Mouse (Mus musculus): ENCODE measurements around the gene Stard3nl. TPM values are rescaled to one million over a fixed set of nuclear protein-coding genes. Genes with fewer than 3 reads are reported as not detected.

Gene Stard3nl
- polyA plus RNA-seq, 2 experiments, result 12.0 to 23.7 TPM

- H3K9ac ChIP-seq (replicated peaks), result no peak overlapping the region
- H3K36me3 ChIP-seq (replicated peaks; ENCODE audit: control insufficient read depth, insufficient read depth, low read depth), result no peaks in the 10 kb centered on the region; the same call in 1 of the 2 replicates
- H3K4me3 ChIP-seq (ENCODE audit: insufficient read depth in 1 of 2, low read depth in 2 of 2, low read length in 2 of 2), result no peak overlapping the region
- no peak overlapping the region for H3K4me2 ChIP-seq (ENCODE audit: low read depth)
- H3K27ac ChIP-seq, result no peak overlapping the region
- WGBS (ENCODE audit: insufficient replicate concordance), result 70% methylated on average over 6 of the region's 6 CpGs
- TF ChIP-seq CTCF (IDR thresholded peaks at IDR 0.05; ENCODE audit: low read depth) (peak; percentile 58), EP300 (IDR thresholded peaks at IDR 0.05; ENCODE audit: low read depth) (no peak)
- H3K9me3 ChIP-seq (ENCODE audit: control insufficient read depth, low read length), result no peaks in the 10 kb centered on the region
- H3K4me1 ChIP-seq (replicated peaks; ENCODE audit: control insufficient read depth in 2 of 2, insufficient read depth in 2 of 2, low read length in 1 of 2), result no peaks in the 10 kb centered on the region
- DNase-seq (ENCODE audit: low read depth in 3 of 3, low spot score in 3 of 3), result no peak
- no peaks in the 10 kb centered on the region for H3K27me3 ChIP-seq (ENCODE audit: control insufficient read depth, insufficient read depth, low read length)
- ATAC-seq (ENCODE audit: insufficient read depth), result no peak
Measured at GRCm38 (mm10) chr13:19362358-19362757, 33.2 kb downstream of the Stard3nl start.

- H3K27me3 ChIP-seq (ENCODE audit: control insufficient read depth, insufficient read depth, low read length), result no peaks in the 10 kb centered on the region
- H3K9ac ChIP-seq (replicated peaks), result no peak overlapping the region
- H3K36me3 ChIP-seq (replicated peaks; ENCODE audit: control insufficient read depth, insufficient read depth, low read depth), result no peaks in the 10 kb centered on the region; the same call in 1 of the 2 replicates
- no peak overlapping the region for H3K4me2 ChIP-seq (ENCODE audit: low read depth)
- H3K4me1 ChIP-seq (replicated peaks; ENCODE audit: control insufficient read depth in 2 of 2, insufficient read depth in 2 of 2, low read length in 1 of 2), result no peaks in the 10 kb centered on the region
- H3K9me3 ChIP-seq (ENCODE audit: control insufficient read depth, low read length), result no peaks in the 10 kb centered on the region
- no peak overlapping the region for H3K4me3 ChIP-seq (ENCODE audit: insufficient read depth in 1 of 2, low read depth in 2 of 2, low read length in 2 of 2)
- no peak overlapping the region for H3K27ac ChIP-seq
- ATAC-seq (ENCODE audit: insufficient read depth), result no peak
- WGBS (ENCODE audit: insufficient replicate concordance), result 71% methylated on average over 5 of the region's 5 CpGs
- TF ChIP-seq CTCF (IDR thresholded peaks at IDR 0.05; ENCODE audit: low read depth) (no peak), EP300 (IDR thresholded peaks at IDR 0.05; ENCODE audit: low read depth) (no peak)
- DNase-seq (ENCODE audit: low read depth in 3 of 3, low spot score in 3 of 3), result no peak
Measured at GRCm38 (mm10) chr13:19358027-19358426, 37.6 kb downstream of the Stard3nl start.

- Histone ChIP-seq H3K27me3 (ENCODE audit: control insufficient read depth, insufficient read depth, low read length) (no peaks in the 10 kb centered on the region), H3K4me2 (ENCODE audit: low read depth) (no peak overlapping the region), H3K27ac (no peak overlapping the region), H3K4me1 (replicated peaks; ENCODE audit: control insufficient read depth in 2 of 2, insufficient read depth in 2 of 2, low read length in 1 of 2) (no peaks in the 10 kb centered on the region), H3K9ac (replicated peaks) (no peak overlapping the region), H3K36me3 (replicated peaks; ENCODE audit: control insufficient read depth, insufficient read depth, low read depth) (no peaks in the 10 kb centered on the region; the same call in 1 of the 2 replicates), H3K9me3 (ENCODE audit: control insufficient read depth, low read length) (no peaks in the 10 kb centered on the region), H3K4me3 (ENCODE audit: insufficient read depth in 1 of 2, low read depth in 2 of 2, low read length in 2 of 2) (no peak overlapping the region)
- no peak for ATAC-seq (ENCODE audit: insufficient read depth)
- DNase-seq (ENCODE audit: low read depth in 3 of 3, low spot score in 3 of 3), result no peak
- TF ChIP-seq EP300 (IDR thresholded peaks at IDR 0.05; ENCODE audit: low read depth) (no peak), CTCF (IDR thresholded peaks at IDR 0.05; ENCODE audit: low read depth) (no peak)
- 66% methylated on average over 7 of the region's 7 CpGs for WGBS (ENCODE audit: insufficient replicate concordance)
Measured at GRCm38 (mm10) chr13:19357301-19357700, 38.3 kb downstream of the Stard3nl start.

- Histone ChIP-seq H3K27ac (no peak overlapping the region), H3K27me3 (ENCODE audit: control insufficient read depth, insufficient read depth, low read length) (no peaks in the 10 kb centered on the region), H3K9ac (replicated peaks) (no peak overlapping the region), H3K36me3 (replicated peaks; ENCODE audit: control insufficient read depth, insufficient read depth, low read depth) (no peaks in the 10 kb centered on the region; the same call in 1 of the 2 replicates), H3K9me3 (ENCODE audit: control insufficient read depth, low read length) (no peaks in the 10 kb centered on the region), H3K4me2 (ENCODE audit: low read depth) (no peak overlapping the region), H3K4me3 (ENCODE audit: insufficient read depth in 1 of 2, low read depth in 2 of 2, low read length in 2 of 2) (no peak overlapping the region), H3K4me1 (replicated peaks; ENCODE audit: control insufficient read depth in 2 of 2, insufficient read depth in 2 of 2, low read length in 1 of 2) (no peaks in the 10 kb centered on the region)
- ATAC-seq (ENCODE audit: insufficient read depth) (no peak), DNase-seq (ENCODE audit: low read depth in 3 of 3, low spot score in 3 of 3) (no peak)
- WGBS (ENCODE audit: insufficient replicate concordance), result 62% methylated on average over 5 of the region's 5 CpGs
- TF ChIP-seq CTCF (IDR thresholded peaks at IDR 0.05; ENCODE audit: low read depth) (no peak), EP300 (IDR thresholded peaks at IDR 0.05; ENCODE audit: low read depth) (no peak)
Measured at GRCm38 (mm10) chr13:19356720-19357119, 38.9 kb downstream of the Stard3nl start.

GRCm38 (mm10) chr13:19356120-19356519, 39.5 kb downstream of the Stard3nl start:
- DNase-seq (ENCODE audit: low read depth in 3 of 3, low spot score in 3 of 3), result no peak
- 56% methylated on average over 7 of the region's 7 CpGs for WGBS (ENCODE audit: insufficient replicate concordance)
- Histone ChIP-seq H3K9me3 (ENCODE audit: control insufficient read depth, low read length) (no peaks in the 10 kb centered on the region), H3K4me2 (ENCODE audit: low read depth) (no peak overlapping the region), H3K27me3 (ENCODE audit: control insufficient read depth, insufficient read depth, low read length) (no peaks in the 10 kb centered on the region), H3K9ac (replicated peaks) (no peak overlapping the region), H3K4me3 (ENCODE audit: insufficient read depth in 1 of 2, low read depth in 2 of 2, low read length in 2 of 2) (no peak overlapping the region), H3K4me1 (replicated peaks; ENCODE audit: control insufficient read depth in 2 of 2, insufficient read depth in 2 of 2, low read length in 1 of 2) (no peaks in the 10 kb centered on the region), H3K36me3 (replicated peaks; ENCODE audit: control insufficient read depth, insufficient read depth, low read depth) (no peaks in the 10 kb centered on the region; the same call in 1 of the 2 replicates), H3K27ac (no peak overlapping the region)
- no peak for ATAC-seq (ENCODE audit: insufficient read depth)
- TF ChIP-seq CTCF (IDR thresholded peaks at IDR 0.05; ENCODE audit: low read depth) (no peak), EP300 (IDR thresholded peaks at IDR 0.05; ENCODE audit: low read depth) (no peak)

All from liver, embryonic 14.5 days (tissue).